Mouse (Mus musculus): ENCODE measurements around the gene Mast4.

Mast4 gene

GRCm38 (mm10) chr13:102698335-102698734 is 636.0 kb downstream of the Mast4 start:
- DNase-seq (ENCODE audit: extremely low spot score, low spot score): no peak

DNA sequence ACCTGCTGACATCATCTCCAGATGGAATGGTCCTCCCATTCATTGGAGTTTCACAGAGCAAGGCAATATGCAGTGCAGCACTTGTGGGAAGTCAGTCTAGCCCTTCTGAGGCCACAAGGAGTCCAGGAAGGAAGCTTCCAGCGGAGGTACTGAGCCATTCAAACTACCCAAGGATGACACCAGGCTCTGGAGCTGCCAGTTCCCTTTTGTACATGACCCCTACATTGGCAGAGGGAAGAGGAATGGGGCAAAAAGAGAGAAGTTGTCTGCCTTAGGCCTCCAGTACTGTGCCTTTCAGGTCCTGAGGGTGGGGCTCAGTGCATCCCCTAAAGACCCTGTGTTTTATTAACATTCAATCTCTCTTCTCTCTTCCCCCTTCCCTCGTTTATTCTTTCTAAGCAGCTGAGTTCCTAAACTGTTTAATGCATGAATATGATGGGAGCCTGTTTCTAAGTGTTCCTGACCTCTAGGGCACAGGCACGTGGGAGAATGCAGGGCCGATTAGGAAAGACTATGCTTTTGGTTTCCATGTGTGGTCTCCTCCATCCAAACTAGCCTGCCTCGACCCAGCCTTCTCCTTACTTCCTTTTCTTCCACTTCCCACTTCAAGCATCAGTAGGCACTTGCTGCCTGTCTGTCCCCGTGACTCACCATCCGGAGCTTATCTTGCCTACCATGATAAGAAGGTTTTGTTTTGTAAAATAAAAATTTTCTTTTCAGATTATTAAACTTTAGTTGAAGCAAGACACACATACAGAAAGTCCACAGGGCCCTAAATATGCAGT is 639.0 kb downstream of the Mast4 start:
- no peak for DNase-seq (ENCODE audit: extremely low spot score, low spot score)

GRCm38 (mm10) chr13:102694154-102694553 is 640.1 kb downstream of the Mast4 start:
- no peak for DNase-seq (ENCODE audit: extremely low spot score, low spot score)

DNA sequence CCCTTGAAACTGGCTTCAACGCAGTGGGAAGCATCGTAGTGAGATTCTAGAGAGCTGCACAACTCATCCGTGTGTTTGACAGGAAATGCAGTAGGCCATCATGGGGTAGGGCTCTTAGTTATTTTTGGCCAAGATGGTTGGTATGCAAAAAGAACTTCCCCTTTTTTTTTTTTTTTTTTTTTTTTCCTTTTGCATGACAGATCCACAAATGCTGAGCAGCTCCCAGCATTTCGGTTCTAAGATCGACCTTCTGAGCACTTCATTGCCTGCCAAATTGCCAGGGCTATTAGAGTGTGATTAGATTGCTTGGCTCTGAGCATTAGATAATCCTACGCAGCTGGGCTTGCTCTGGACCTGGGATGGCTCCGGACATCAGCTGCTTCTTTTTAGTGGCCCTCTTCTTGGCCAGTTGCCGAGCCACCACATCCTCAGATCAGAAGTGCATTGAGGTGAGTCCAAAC is 640.9 kb downstream of the Mast4 start, which contains the start of gene Cd180:
TSS of gene Cd180 (plus strand) at position 218 of the 461 bp plus-strand sequence.
- DNase-seq (ENCODE audit: extremely low spot score, low spot score): no peak

GRCm38 (mm10) chr13:102691408-102692150 is 642.7 kb downstream of the Mast4 start:
- no peak for DNase-seq (ENCODE audit: extremely low spot score, low spot score)

- DNase-seq (ENCODE audit: extremely low spot score, low spot score): no peak
Measured at GRCm38 (mm10) chr13:102690184-102690583, 644.1 kb downstream of the Mast4 start.

DNA sequence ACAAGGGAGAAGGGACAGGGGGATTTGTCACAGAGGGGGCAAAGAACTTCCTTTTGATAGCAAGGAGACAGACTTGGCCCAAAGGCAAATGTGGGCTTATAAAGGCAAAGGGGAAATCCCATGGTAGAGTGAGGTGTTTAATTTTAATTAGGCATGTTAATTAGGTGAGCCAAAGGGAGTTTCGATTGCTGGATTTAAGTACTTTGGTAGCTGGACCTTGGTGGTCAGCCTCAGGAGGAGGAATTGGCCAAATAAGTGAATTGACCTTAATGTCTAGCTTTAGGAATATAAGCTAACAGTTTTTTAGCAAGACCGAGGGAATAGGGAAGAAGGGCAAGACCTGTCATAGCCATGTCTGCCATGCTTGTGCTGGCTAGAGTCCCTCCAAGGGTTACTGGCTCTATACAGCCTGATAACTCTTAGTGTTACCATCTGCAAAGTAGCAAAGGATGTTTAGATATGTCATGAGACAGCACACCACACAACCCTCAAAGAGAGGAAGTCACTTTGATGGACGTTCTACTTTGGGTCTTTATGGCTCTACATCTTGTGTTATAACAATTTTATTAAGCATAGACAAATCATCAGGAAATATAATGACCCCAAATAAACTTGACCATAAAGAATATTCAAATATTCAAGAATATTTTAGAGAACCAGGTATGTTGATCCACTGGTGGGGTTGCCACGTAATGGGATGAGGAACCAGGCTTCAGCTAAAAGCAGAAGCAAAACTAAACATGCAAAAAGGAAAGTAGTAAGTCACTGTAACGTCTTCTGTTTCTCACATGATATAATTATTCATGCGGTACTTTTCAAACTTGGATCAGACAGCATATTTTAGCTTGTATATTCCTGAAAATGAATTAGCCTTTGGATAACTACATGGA is 644.9 kb downstream of the Mast4 start:
- no peak for DNase-seq (ENCODE audit: extremely low spot score, low spot score)

DNA sequence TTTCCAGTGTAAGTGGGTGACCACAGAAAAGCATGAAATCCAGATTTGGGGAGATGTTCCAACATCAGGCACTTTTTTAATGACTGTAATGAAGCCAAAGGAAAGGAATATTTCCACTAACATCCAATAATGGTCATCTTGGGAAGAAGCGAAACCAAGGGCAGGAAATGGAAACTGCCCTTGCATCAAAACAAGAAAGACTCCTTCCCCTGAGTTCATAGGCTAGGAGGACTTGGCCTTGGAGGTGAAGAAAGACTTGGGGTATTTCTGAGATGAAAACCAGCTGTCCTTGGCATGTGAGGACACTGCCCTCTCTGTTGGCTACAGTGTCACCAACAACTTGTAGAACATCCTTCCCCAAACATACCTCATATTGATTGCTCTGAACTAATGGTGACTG is 646.2 kb downstream of the Mast4 start:
- DNase-seq (ENCODE audit: extremely low spot score, low spot score): no peak

GRCm38 (mm10) chr13:102684890-102685289 is 649.4 kb downstream of the Mast4 start:
- DNase-seq (ENCODE audit: extremely low spot score, low spot score): no peak

All from neural tube, embryonic 10.5 days (tissue).